Mouse (Mus musculus) megakaryocyte, embryonic 14.5 days (primary cell): ENCODE measurements around the gene Atp1b2. TPM values are rescaled to one million over a fixed set of nuclear protein-coding genes. Genes with fewer than 3 reads are reported as not detected.

Experiments
- H3K27me3 ChIP-seq: replicated peaks from 2 replicates; pipeline ENCODE3; 2012; ENCODE audit warnings: inconsistent platforms
- H3K36me3 ChIP-seq: replicated peaks from 2 replicates; pipeline ENCODE3; 2012; ENCODE audit warnings: low read length, inconsistent platforms, mixed read lengths
- H3K4me1 ChIP-seq: 2 replicates; pipeline ENCODE4 v1.6.1; 2012; ENCODE audit warnings: inconsistent platforms
- H3K4me3 ChIP-seq: replicated peaks from 2 replicates; pipeline ENCODE3; 2012; ENCODE audit warnings: moderate library complexity, mild to moderate bottlenecking, inconsistent platforms
- H3K9me3 ChIP-seq: 2 replicates; pipeline ENCODE4 v1.6.1; 2012; ENCODE audit warnings: inconsistent platforms
- FLI1 ChIP-seq: IDR thresholded peaks from 2 replicates; pipeline ENCODE4 v1.6.1; 2012; ENCODE audit warnings: low read length, inconsistent platforms, mixed read lengths
- GATA1 ChIP-seq: IDR thresholded peaks from 3 replicates; pipeline ENCODE4 v1.6.1; 2012; ENCODE audit warnings: mixed read lengths, low read length, inconsistent platforms, borderline replicate concordance
- polyA plus RNA-seq: library from polyadenylated mRNA; stranded (reverse); fragments of >175 nt; gene quantifications from 2 replicates; pipeline ENCODE4 v1.2.3, GENCODE M21; 2012; ENCODE audit warnings: low replicate concordance; ENCODE audit not compliant: insufficient read depth

The Atp1b2 gene
- polyA plus RNA-seq, 1 experiment = 4.2 TPM

- H3K4me1 ChIP-seq = peaks cover 68% of the 10 kb centered on the region
- TF ChIP-seq FLI1 (no peak; the same call in 1 of the 2 replicates), GATA1 (no peak)
- no peaks in the 10 kb centered on the region for H3K27me3 ChIP-seq
Measured at GRCm38 (mm10) chr11:69581147-69581688, 24.5 kb downstream of the Atp1b2 start.

GRCm38 (mm10) chr11:69580572-69581146 is 25.1 kb downstream of the Atp1b2 start:
- Histone ChIP-seq H3K27me3 (no peaks in the 10 kb centered on the region), H3K9me3 (no peaks in the 10 kb centered on the region), H3K36me3 (peaks cover 43% of the 10 kb centered on the region), H3K4me1 (peaks cover 68% of the 10 kb centered on the region), H3K4me3 (peak overlapping the region; percentile 100)
- TF ChIP-seq GATA1 = no peak
- TF ChIP-seq FLI1 = no peak

More at GRCm38 (mm10) chr11:69581147-69581688, 24.5 kb downstream of the Atp1b2 start:
- H3K9me3 ChIP-seq = no peaks in the 10 kb centered on the region
- peak overlapping the region; percentile 100 for H3K4me3 ChIP-seq
- H3K36me3 ChIP-seq = peaks cover 41% of the 10 kb centered on the region

- TF ChIP-seq GATA1 (no peak), FLI1 (no peak)
- H3K9me3 ChIP-seq = no peaks in the 10 kb centered on the region
- no peaks in the 10 kb centered on the region for H3K27me3 ChIP-seq
- H3K36me3 ChIP-seq = peaks cover 49% of the 10 kb centered on the region
- peak within 1 kb of the TSS; percentile 100 for H3K4me3 ChIP-seq
- H3K4me1 ChIP-seq = peaks cover 68% of the 10 kb centered on the region
Measured at GRCm38 (mm10) chr11:69580091-69580514, 25.6 kb downstream of the Atp1b2 start, which contains the start of the genes Wrap53 and Trp53. Gene Wrap53, minus strand, starts transcription at chr11:69580255. Gene Trp53, plus strand, starts transcription at chr11:69580359.

GRCm38 (mm10) chr11:69579128-69580017 is 26.4 kb downstream of the Atp1b2 start:
- peaks cover 68% of the 10 kb centered on the region for H3K4me1 ChIP-seq

GRCm38 (mm10) chr11:69578301-69578700 is 27.4 kb downstream of the Atp1b2 start:
- TF ChIP-seq FLI1 = no peak
- Histone ChIP-seq H3K9me3 (no peaks in the 10 kb centered on the region), H3K36me3 (peaks cover 49% of the 10 kb centered on the region), H3K4me3 (peak overlapping the region; percentile 100), H3K4me1 (peaks cover 64% of the 10 kb centered on the region), H3K27me3 (no peaks in the 10 kb centered on the region)

More at GRCm38 (mm10) chr11:69579128-69580017, 26.4 kb downstream of the Atp1b2 start:
- TF ChIP-seq FLI1 = no peak
- TF ChIP-seq GATA1 = no peak
- H3K36me3 ChIP-seq = peaks cover 50% of the 10 kb centered on the region
- no peaks in the 10 kb centered on the region for H3K27me3 ChIP-seq
- no peaks in the 10 kb centered on the region for H3K9me3 ChIP-seq
- H3K4me3 ChIP-seq = peak overlapping the region; percentile 100

- H3K9me3 ChIP-seq = no peaks in the 10 kb centered on the region
- H3K4me3 ChIP-seq = peak overlapping the region; percentile 76
- peaks cover 61% of the 10 kb centered on the region for H3K36me3 ChIP-seq
- peaks cover 67% of the 10 kb centered on the region for H3K4me1 ChIP-seq
- H3K27me3 ChIP-seq = no peaks in the 10 kb centered on the region
- no peak for TF ChIP-seq GATA1
- TF ChIP-seq FLI1 = no peak
Measured at GRCm38 (mm10) chr11:69576307-69576706, 29.4 kb downstream of the Atp1b2 start.

- Histone ChIP-seq H3K4me1 (peaks cover 67% of the 10 kb centered on the region), H3K9me3 (no peaks in the 10 kb centered on the region), H3K27me3 (no peaks in the 10 kb centered on the region), H3K4me3 (no peak overlapping the region), H3K36me3 (peaks cover 72% of the 10 kb centered on the region)
- no peak for TF ChIP-seq GATA1
- no peak for TF ChIP-seq FLI1
Measured at GRCm38 (mm10) chr11:69575220-69575619, 30.5 kb downstream of the Atp1b2 start.

GRCm38 (mm10) chr11:69565131-69565530 is 40.6 kb downstream of the Atp1b2 start:
- Histone ChIP-seq H3K4me3 (no peak overlapping the region), H3K9me3 (no peaks in the 10 kb centered on the region), H3K27me3 (peaks cover 9% of the 10 kb centered on the region), H3K4me1 (peaks cover 2% of the 10 kb centered on the region), H3K36me3 (peaks cover 98% of the 10 kb centered on the region)
- TF ChIP-seq FLI1 (no peak), GATA1 (no peak)

- Histone ChIP-seq H3K36me3 (peaks cover 91% of the 10 kb centered on the region), H3K27me3 (peaks cover 17% of the 10 kb centered on the region), H3K9me3 (no peaks in the 10 kb centered on the region), H3K4me1 (peaks cover 7% of the 10 kb centered on the region), H3K4me3 (no peak overlapping the region)
- TF ChIP-seq GATA1 (no peak), FLI1 (no peak)
Measured at GRCm38 (mm10) chr11:69564391-69564790, 41.4 kb downstream of the Atp1b2 start.

GRCm38 (mm10) chr11:69563373-69563772 is 42.4 kb downstream of the Atp1b2 start:
- Histone ChIP-seq H3K9me3 (no peaks in the 10 kb centered on the region), H3K36me3 (peaks cover 81% of the 10 kb centered on the region), H3K4me1 (peaks cover 16% of the 10 kb centered on the region), H3K27me3 (peaks cover 26% of the 10 kb centered on the region), H3K4me3 (no peak overlapping the region)
- TF ChIP-seq GATA1 = no peak
- TF ChIP-seq FLI1 = no peak
